Mouse (Mus musculus): ENCODE measurements around the gene Pnpla2.
A peak's percentile ranks its signal among the peaks of the same experiment; 100 is the strongest.

Gene Pnpla2

GRCm38 (mm10) chr7:141447110-141447991 lies 7.6 kb upstream of the Pnpla2 start, which contains the start of gene Rplp2:
Gene Rplp2 (plus strand): TSS chr7:141447370.
- DNase-seq (ENCODE audit: low spot score in 2 of 2), result peak; percentile 90 to 92

GRCm38 (mm10) chr7:141451928-141452327 lies 3.1 kb upstream of the Pnpla2 start:
- DNase-seq (ENCODE audit: low spot score in 2 of 2), result no peak

GRCm38 (mm10) chr7:141453636-141454035 lies 1.4 kb upstream of the Pnpla2 start:
- DNase-seq (ENCODE audit: low spot score in 2 of 2), result no peak

- peak; percentile 74 to 82 for DNase-seq (ENCODE audit: low spot score in 2 of 2)
Measured at GRCm38 (mm10) chr7:141455610-141456314, 764 bp downstream of the Pnpla2 start.

- DNase-seq (ENCODE audit: low spot score in 2 of 2), result no peak
Measured at GRCm38 (mm10) chr7:141456739-141457138, 1.7 kb downstream of the Pnpla2 start.

GRCm38 (mm10) chr7:141457236-141457635 lies 2.2 kb downstream of the Pnpla2 start:
- no peak for DNase-seq (ENCODE audit: low spot score in 2 of 2)

- no peak for DNase-seq (ENCODE audit: low spot score in 2 of 2)
Measured at GRCm38 (mm10) chr7:141457986-141458660, 3.1 kb downstream of the Pnpla2 start.

GRCm38 (mm10) chr7:141458661-141459060 lies 3.7 kb downstream of the Pnpla2 start:
- DNase-seq (ENCODE audit: low spot score in 2 of 2), result no peak

GRCm38 (mm10) chr7:141459301-141459711 lies 4.3 kb downstream of the Pnpla2 start:
- no peak for DNase-seq (ENCODE audit: low spot score in 2 of 2)

GRCm38 (mm10) chr7:141460001-141460390 lies 5.0 kb downstream of the Pnpla2 start:
- no peak for DNase-seq (ENCODE audit: low spot score in 2 of 2)

GRCm38 (mm10) chr7:141460391-141461113 lies 5.6 kb downstream of the Pnpla2 start, which contains the start of gene Cracr2b:
Gene Cracr2b (plus strand): TSS chr7:141461094.
- no peak for DNase-seq (ENCODE audit: low spot score in 2 of 2)

- DNase-seq (ENCODE audit: low spot score in 2 of 2), result no peak
Measured at GRCm38 (mm10) chr7:141461521-141462332, 6.7 kb downstream of the Pnpla2 start.

- DNase-seq (ENCODE audit: low spot score in 2 of 2), result no peak
Measured at GRCm38 (mm10) chr7:141462333-141462821, 7.4 kb downstream of the Pnpla2 start.

GRCm38 (mm10) chr7:141463824-141464602 lies 9.0 kb downstream of the Pnpla2 start:
- DNase-seq (ENCODE audit: low spot score in 2 of 2), result no peak

GRCm38 (mm10) chr7:141464603-141465201 lies 9.7 kb downstream of the Pnpla2 start:
- no peak for DNase-seq (ENCODE audit: low spot score in 2 of 2)

GRCm38 (mm10) chr7:141465388-141466044 lies 10.5 kb downstream of the Pnpla2 start:
- no peak for DNase-seq (ENCODE audit: low spot score in 2 of 2)

- DNase-seq (ENCODE audit: low spot score in 2 of 2), result no peak
Measured at GRCm38 (mm10) chr7:141466045-141466394, 11.0 kb downstream of the Pnpla2 start.

- no peak for DNase-seq (ENCODE audit: low spot score in 2 of 2)
Measured at GRCm38 (mm10) chr7:141466607-141467148, 11.7 kb downstream of the Pnpla2 start.
